Mouse (Mus musculus): ENCODE data around the gene Lrrc40.
"Not testable (repeated sequence)": the region's sequence is repeated elsewhere in the genome, so short reads cannot be mapped to it uniquely, and the experiment has no call there.

DNA sequence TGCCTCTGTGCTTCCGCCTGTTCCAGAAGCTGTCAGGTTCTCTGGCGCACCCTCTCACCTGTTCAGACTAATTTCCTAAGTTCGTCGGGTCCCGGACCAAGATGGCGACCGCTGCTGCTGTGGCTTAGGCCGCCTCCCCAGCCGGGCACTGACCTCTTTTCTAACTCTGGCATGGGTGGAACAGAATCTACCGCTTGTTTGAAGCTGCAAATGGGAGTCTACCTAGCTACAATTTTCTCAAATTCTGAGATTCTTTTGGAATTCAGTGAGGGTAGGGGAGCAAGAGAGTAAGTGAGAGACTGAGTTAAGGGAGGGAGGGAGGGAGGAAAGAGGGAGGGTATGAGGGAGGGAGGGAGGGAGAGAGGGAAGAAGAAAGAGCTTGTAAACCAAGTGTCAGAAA lies 65.6 kb downstream of the Lrrc40 start:
- TF ChIP-seq CTCF (IDR thresholded peaks at IDR 0.05; ENCODE audit: extremely low read depth, insufficient read depth, insufficient read length, insufficient replicate concordance); POLR2A (IDR thresholded peaks at IDR 0.05; ENCODE audit: low read depth, low read length): not testable (repeated sequence)
